Mouse (Mus musculus) forebrain, embryonic 12.5 days (tissue): ENCODE data around the gene Tmem63a. TPM values are rescaled to one million over a fixed set of nuclear protein-coding genes. Genes with fewer than 3 reads are reported as not detected.

Experiments used
- ATAC-seq: fragments of 200-750 bp; cut with Nextera tagmentation; 2 replicates; pipeline ENCODE4 v1.8.0; 2017; ENCODE audit warnings: moderate TSS enrichment; ENCODE audit not compliant: low FRiP score
- H3K27ac ChIP-seq: fragments of 300-500 bp; sonication (generic); 2 replicates; pipeline ENCODE4 v1.5.1; 2016; ENCODE audit warnings: mild to moderate bottlenecking
- H3K27me3 ChIP-seq: fragments of 300-500 bp; sonication (generic); 2 replicates; pipeline ENCODE4 v1.6.1; 2016; ENCODE audit warnings: mild to moderate bottlenecking
- H3K36me3 ChIP-seq: fragments of 300-500 bp; sonication (generic); replicated peaks from 2 replicates; pipeline ENCODE4 v1.6.1; 2016; ENCODE audit warnings: mild to moderate bottlenecking
- H3K4me1 ChIP-seq: fragments of 300-500 bp; sonication (generic); 2 replicates; pipeline ENCODE4 v1.6.1; 2016
- H3K4me2 ChIP-seq: fragments of 300-500 bp; sonication (generic); 2 replicates; pipeline ENCODE4 v1.6.1; 2016; ENCODE audit warnings: mild to moderate bottlenecking, moderate library complexity
- H3K4me3 ChIP-seq: fragments of 300-500 bp; sonication (generic); replicated peaks from 2 replicates; pipeline ENCODE4 v1.5.1; 2016; ENCODE audit warnings: mild to moderate bottlenecking
- H3K9ac ChIP-seq: fragments of 300-500 bp; sonication (generic); 2 replicates; pipeline ENCODE4 v1.6.1; 2016; ENCODE audit warnings: mild to moderate bottlenecking
- H3K9me3 ChIP-seq: fragments of 300-500 bp; sonication (generic); 2 replicates; pipeline ENCODE4 v1.6.1; 2016
- WGBS: fragments of 180-500 bp; shearing (Covaris S2); methylation state at CpG from one replicate; pipeline ENCODE4 v1.1.7; 2016; 5-methylcytosine and 5-hydroxymethylcytosine counted together
- polyA plus RNA-seq: library from polyadenylated mRNA; unstranded; fragments of >200 nt; fragmentation: Nextera tagmentation; extraction: Ambion mirVana; gene quantifications from 2 replicates; pipeline ENCODE4 v1.2.1, GENCODE M21; 2016

Tmem63a gene
- polyA plus RNA-seq, 1 experiment from 2014 or later: 2.4 TPM

GRCm38 (mm10) chr1:181003790-181004189 lies 61.6 kb downstream of the Tmem63a start:
- Histone ChIP-seq H3K4me1 (no peaks in the 10 kb centered on the region), H3K4me2 (no peak overlapping the region), H3K27me3 (0 out of 2 replicates have a peak, but pooled peaks cover 3% of the 10 kb centered on the region), H3K9ac (no peak overlapping the region), H3K4me3 (no peak overlapping the region), H3K27ac (no peak overlapping the region), H3K36me3 (no peaks in the 10 kb centered on the region), H3K9me3 (no peaks in the 10 kb centered on the region)
- no peak for ATAC-seq
- 81% methylated on average over 2 of the region's 2 CpGs for WGBS

DNA sequence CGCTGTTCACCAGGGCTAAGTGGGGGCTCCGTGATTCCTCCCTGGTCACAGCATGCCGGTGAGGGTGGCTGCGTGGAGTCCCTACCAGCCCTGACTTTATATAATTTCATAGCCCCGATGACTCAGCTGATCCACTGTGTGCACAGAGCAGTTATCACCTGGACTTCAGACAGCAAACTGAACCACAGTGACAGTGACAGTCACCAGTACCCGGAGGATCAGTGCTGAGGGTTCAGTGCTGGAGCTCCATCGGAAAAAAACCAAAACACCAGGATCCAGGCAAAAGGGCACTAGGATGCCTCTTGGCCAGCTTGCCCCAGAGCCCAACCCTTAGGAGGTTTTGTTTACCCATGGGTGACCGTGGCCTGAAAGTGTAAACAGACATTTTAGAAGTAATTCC lies 63.2 kb downstream of the Tmem63a start:
- no peak for ATAC-seq
- no peak overlapping the region for H3K27ac ChIP-seq
- WGBS: 82% methylated on average over 8 of the region's 8 CpGs
- H3K9ac ChIP-seq: no peak overlapping the region
- H3K27me3 ChIP-seq: 0 out of 2 replicates have a peak, but pooled peaks cover 3% of the 10 kb centered on the region
- H3K9me3 ChIP-seq: no peaks in the 10 kb centered on the region
- H3K4me3 ChIP-seq: no peak overlapping the region
- H3K36me3 ChIP-seq: no peaks in the 10 kb centered on the region
- no peaks in the 10 kb centered on the region for H3K4me1 ChIP-seq
- no peak overlapping the region for H3K4me2 ChIP-seq

- 87% methylated on average over 6 of the region's 6 CpGs for WGBS
- Histone ChIP-seq H3K27me3 (0 out of 2 replicates have a peak, but pooled peaks cover 3% of the 10 kb centered on the region), H3K36me3 (no peaks in the 10 kb centered on the region), H3K4me2 (no peak overlapping the region), H3K9ac (no peak overlapping the region), H3K27ac (no peak overlapping the region), H3K4me3 (no peak overlapping the region), H3K4me1 (no peaks in the 10 kb centered on the region), H3K9me3 (no peaks in the 10 kb centered on the region)
- ATAC-seq: no peak
Measured at GRCm38 (mm10) chr1:181007831-181008230, 65.7 kb downstream of the Tmem63a start.

DNA sequence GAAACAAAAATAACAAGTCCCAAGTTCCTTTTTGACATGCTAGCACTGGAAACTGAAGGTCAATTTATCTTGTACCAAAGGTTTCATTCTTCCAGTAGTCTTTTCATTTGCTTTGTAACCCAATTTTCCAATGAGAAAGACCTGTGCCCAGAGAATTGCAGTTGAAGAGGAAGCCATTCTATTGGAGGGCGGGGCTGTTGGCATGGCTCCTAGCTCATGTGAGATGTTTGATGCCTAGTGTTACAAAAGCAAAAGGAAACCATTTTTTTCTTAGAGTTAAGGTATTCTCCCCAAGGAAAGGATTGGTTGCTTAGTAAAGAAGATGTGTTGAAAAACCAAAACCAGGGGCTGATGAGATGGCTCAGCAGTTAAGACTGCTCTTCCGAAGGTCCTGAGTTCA lies 66.1 kb downstream of the Tmem63a start:
- 100% methylated on average over 2 of the region's 2 CpGs for WGBS
- no peak for ATAC-seq
- Histone ChIP-seq H3K4me2 (no peak overlapping the region), H3K36me3 (no peaks in the 10 kb centered on the region), H3K9me3 (no peaks in the 10 kb centered on the region), H3K27me3 (0 out of 2 replicates have a peak, but pooled peaks cover 3% of the 10 kb centered on the region), H3K9ac (no peak overlapping the region), H3K27ac (no peak overlapping the region), H3K4me1 (no peaks in the 10 kb centered on the region), H3K4me3 (no peak overlapping the region)

DNA sequence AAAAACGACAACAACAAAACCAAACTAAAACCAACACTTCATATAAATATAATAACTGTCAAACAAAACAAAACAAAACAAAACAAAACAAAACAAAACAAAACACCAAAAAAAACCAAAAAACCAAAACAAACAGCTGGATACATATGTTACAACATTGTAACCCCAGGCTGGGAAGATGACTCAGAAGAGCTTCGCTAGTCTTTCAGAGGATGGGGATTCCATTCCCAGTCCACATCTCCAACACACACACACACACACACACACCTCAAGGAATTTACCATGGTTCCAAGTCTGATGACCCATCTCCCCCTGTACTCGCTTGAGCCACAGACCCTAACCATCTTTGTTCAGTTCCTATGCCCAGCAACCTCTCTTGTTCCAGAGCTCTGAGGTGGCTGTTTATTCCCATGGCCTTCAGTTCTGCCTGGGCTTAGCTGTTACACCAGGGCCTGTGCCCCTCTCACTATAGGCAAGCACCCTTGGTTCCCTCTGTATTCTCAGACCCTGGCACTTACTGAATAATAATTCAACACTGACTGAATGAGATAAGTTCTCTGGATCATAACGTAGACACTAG lies 67.0 kb downstream of the Tmem63a start:
- WGBS: 89% methylated on average over 4 of the region's 4 CpGs
- Histone ChIP-seq H3K27me3 (0 out of 2 replicates have a peak, but pooled peaks cover 3% of the 10 kb centered on the region), H3K4me2 (no peak overlapping the region), H3K9me3 (no peaks in the 10 kb centered on the region), H3K9ac (no peak overlapping the region), H3K4me3 (no peak overlapping the region), H3K36me3 (no peaks in the 10 kb centered on the region), H3K27ac (no peak overlapping the region), H3K4me1 (no peaks in the 10 kb centered on the region)
- ATAC-seq: no peak

DNA sequence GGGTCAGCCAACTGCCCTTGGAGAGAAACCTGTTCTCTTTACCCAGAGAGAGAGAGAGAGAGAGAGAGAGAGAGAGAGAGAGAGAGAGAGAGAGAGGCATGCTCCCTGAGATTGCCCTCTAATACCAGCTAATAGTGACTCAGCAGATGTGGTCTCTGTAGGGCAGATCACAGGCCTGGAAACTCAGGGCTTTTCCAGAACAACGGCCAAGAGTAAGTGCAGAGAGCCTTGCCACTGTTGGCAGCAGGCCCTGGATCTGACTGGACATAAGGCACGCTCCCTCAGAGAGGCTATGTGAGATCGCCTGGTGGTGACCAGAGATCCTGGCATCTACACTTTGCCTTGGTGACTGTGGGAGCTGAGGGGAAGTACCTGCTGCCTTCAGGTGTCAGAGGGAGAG lies 67.6 kb downstream of the Tmem63a start:
- Histone ChIP-seq H3K9ac (no peak overlapping the region), H3K4me1 (no peaks in the 10 kb centered on the region), H3K4me2 (no peak overlapping the region), H3K4me3 (no peak overlapping the region), H3K9me3 (no peaks in the 10 kb centered on the region), H3K27ac (no peak overlapping the region), H3K27me3 (0 out of 2 replicates have a peak, but pooled peaks cover 5% of the 10 kb centered on the region), H3K36me3 (no peaks in the 10 kb centered on the region)
- 81% methylated on average over 3 of the region's 3 CpGs for WGBS
- no peak for ATAC-seq

DNA sequence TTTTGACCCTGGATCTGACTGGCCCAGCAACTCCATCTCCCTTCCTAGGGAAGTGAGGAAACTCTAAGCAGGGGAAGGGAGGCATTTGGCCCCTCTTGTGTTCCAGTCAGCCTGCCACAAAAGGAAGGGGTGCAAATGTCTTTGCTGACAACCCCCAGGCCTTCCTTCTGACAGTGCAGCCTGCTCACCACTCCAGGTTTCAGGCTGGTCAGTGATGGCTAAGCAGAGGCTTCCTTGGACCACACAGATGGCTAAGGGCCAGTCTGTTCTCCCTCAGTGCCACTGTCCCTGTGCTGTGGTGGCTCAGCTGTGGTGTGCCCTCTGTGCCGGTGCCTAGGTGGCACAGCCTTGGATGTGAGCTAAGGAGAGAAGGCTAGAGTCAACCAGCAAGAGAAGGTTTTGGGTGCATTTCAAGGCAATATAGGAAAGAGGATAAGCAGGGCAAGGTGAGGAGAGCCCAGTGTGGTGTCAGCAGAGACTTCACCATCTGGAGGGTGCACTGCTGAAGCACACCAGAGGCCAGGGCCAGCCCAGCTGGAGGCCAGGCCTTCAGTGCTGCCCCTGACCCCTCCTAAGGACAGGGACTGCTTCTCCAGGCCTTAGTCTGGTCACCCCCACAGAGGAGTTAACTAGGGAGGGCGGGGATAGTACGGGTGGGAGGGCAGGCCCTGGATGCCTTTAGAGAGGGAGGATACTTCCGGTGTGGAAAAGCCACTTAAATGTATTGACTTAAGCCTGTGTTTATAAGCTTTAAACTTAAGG lies 68.2 kb downstream of the Tmem63a start:
- peaks cover 11% of the 10 kb centered on the region for H3K27me3 ChIP-seq
- H3K27ac ChIP-seq: no peak overlapping the region
- H3K4me2 ChIP-seq: no peak overlapping the region
- WGBS: 61% methylated on average over 4 of the region's 4 CpGs
- no peak overlapping the region for H3K4me3 ChIP-seq
- no peaks in the 10 kb centered on the region for H3K9me3 ChIP-seq
- no peaks in the 10 kb centered on the region for H3K4me1 ChIP-seq
- no peak overlapping the region for H3K9ac ChIP-seq
- no peak for ATAC-seq
- H3K36me3 ChIP-seq: no peaks in the 10 kb centered on the region

GRCm38 (mm10) chr1:181011601-181012000 lies 69.5 kb downstream of the Tmem63a start:
- Histone ChIP-seq H3K9me3 (no peaks in the 10 kb centered on the region), H3K27me3 (peaks cover 19% of the 10 kb centered on the region), H3K36me3 (no peaks in the 10 kb centered on the region), H3K27ac (no peak overlapping the region), H3K4me1 (peaks cover 4% of the 10 kb centered on the region; the same call in 1 of the 2 replicates), H3K4me3 (no peak overlapping the region), H3K9ac (no peak overlapping the region), H3K4me2 (no peak overlapping the region)
- no peak for ATAC-seq
- 60% methylated on average over 5 of the region's 5 CpGs for WGBS

GRCm38 (mm10) chr1:181012416-181012815 lies 70.3 kb downstream of the Tmem63a start:
- Histone ChIP-seq H3K27ac (no peak overlapping the region), H3K4me2 (no peak overlapping the region), H3K4me3 (no peak overlapping the region), H3K36me3 (no peaks in the 10 kb centered on the region), H3K27me3 (peaks cover 20% of the 10 kb centered on the region), H3K9ac (no peak overlapping the region), H3K4me1 (peaks cover 9% of the 10 kb centered on the region; the same call in 1 of the 2 replicates), H3K9me3 (no peaks in the 10 kb centered on the region)
- ATAC-seq: no peak
- 87% methylated on average over 3 of the region's 3 CpGs for WGBS

DNA sequence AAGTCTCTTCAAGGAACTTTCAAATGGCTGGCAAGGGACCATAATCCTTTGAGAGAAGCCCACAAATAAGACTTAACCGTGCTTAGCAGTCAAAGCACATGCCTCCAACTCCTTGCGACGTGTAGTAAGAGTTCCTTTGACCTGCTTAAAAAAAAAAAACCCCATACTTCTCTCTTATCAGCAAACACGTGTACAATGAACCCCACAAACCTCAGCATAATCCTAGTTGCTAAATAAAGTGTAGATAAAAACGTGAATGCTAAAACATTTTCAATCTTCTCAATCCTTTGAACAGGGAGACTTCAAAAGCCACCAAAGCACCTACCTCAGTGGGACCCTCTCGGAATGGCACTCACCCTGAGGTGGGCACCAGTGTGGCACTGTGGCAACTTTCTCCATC lies 71.3 kb downstream of the Tmem63a start:
- WGBS: 77% methylated on average over 6 of the region's 6 CpGs
- Histone ChIP-seq H3K4me1 (peaks cover 9% of the 10 kb centered on the region; the same call in 1 of the 2 replicates), H3K4me3 (no peak overlapping the region), H3K27ac (no peak overlapping the region), H3K9me3 (no peaks in the 10 kb centered on the region), H3K9ac (no peak overlapping the region), H3K4me2 (no peak overlapping the region), H3K36me3 (no peaks in the 10 kb centered on the region), H3K27me3 (peaks cover 25% of the 10 kb centered on the region)
- no peak for ATAC-seq

DNA sequence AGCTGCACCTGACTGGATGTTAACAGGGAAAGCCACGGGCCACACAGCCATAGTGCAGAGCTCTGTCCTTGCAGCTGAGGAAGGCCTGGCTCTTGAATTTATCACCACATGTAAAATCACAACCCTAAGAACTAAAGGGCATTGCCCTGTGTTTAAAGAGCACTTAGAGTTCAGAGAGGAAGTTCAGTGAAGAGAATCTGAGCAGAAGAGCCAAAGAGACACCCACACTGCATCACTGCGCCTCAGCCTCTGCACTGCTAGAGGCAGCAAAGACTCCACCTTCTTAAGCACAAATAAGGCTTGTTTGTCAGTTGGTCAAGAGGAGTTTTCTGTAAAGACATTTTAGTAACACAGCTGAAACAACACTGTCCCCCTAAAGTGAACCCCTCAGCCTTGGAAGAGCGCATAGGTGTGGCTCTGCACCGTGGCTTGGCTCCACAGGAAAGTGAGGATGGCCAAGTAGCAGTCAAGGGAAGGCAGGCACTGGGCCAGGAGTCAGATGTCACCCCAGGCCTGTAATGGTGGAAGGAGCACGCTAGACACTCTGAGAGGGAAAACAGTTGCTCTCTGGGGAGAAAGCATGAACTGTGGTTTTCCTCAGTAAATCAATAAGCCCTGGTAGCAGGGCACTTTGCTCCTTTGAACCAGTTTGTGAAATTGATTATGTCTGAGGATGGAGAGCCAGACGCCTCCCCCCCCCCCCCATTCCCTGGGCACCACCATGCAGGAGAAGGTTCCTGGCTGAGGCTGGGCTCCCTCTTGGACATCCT lies 72.8 kb downstream of the Tmem63a start:
- 81% methylated on average over 6 of the region's 6 CpGs for WGBS
- Histone ChIP-seq H3K4me1 (peaks cover 9% of the 10 kb centered on the region; the same call in 1 of the 2 replicates), H3K36me3 (no peaks in the 10 kb centered on the region), H3K27ac (no peak overlapping the region), H3K27me3 (peaks cover 29% of the 10 kb centered on the region), H3K9ac (no peak overlapping the region), H3K4me2 (no peak overlapping the region), H3K4me3 (no peak overlapping the region), H3K9me3 (no peaks in the 10 kb centered on the region)
- ATAC-seq: no peak

DNA sequence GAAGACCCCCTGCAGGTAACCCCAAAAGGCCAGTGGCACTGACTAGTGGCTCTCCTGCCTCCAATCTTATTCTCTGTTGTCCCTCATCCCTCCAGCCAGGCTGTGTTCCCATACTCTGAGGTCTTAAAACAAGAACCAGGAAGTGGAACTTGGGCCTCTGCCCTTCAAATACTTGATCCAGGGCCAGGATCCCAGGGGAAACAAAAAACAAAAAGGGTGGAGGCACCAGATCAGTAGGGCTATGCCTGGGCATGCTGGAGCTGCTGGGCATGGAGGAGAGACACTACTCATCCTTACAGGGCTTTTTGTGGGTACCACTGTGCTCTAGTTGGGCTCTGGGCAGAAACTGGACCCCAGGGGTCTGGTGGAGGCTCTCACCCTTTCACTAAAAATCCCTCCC lies 73.4 kb downstream of the Tmem63a start:
- Histone ChIP-seq H3K27me3 (peaks cover 29% of the 10 kb centered on the region), H3K9ac (no peak overlapping the region), H3K4me2 (no peak overlapping the region), H3K4me1 (peaks cover 9% of the 10 kb centered on the region; the same call in 1 of the 2 replicates), H3K4me3 (no peak overlapping the region), H3K27ac (no peak overlapping the region), H3K9me3 (no peaks in the 10 kb centered on the region), H3K36me3 (no peaks in the 10 kb centered on the region)
- no peak for ATAC-seq
